Mouse (Mus musculus) retina, adult 2 months (tissue): Measurements from ENCODE around the gene Nucb1.
"Not testable (repeated sequence)": the region's sequence is repeated elsewhere in the genome, so short reads cannot be mapped to it uniquely, and the experiment has no call there.

Source experiments
- DNase-seq: peaks from one replicate; pipeline ENCODE4 v3.0.0-alpha.2; 2012; ENCODE audit warnings: low read depth, low spot score

The Nucb1 gene

DNA sequence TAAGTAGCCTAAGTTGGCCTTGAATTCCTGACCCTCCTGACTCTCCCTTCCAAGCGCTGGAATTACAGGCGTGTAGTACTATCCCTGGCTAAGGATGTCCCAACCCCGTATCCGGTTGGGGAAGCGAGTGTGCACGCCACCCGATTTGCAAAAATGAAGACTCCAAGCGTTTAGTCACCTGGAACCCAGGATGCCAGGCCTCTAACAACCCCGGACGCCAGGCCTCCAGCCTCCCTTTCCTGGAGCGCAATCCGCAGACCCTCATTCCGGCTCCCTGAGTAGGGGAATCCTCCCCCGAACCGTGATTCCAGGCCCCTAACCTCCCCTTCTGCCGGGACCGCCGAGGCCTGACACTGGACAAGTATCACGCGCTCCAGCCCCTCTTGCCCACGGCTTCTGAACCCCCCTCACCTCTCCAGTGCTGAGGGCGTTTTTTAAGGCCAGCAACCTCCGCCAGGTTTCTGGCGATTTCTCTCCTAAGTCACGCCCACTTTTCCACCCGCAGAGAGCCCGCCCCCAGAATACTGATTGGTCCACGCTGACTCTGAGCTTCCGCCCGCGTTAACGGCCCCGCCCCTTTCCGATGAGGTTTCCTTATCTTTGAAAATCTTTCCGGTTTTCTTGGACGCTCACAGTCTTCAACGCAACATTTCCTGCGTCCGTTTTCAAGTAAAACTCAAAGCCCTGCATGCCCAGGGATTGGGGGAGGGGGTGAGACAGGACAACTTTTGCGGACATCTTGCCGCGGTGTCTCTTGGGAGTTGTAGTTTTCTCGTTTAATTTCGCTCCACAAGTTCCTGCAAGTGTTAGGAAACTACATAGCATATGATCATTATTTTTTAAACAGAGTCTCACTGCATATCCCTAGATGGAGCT lies at the start of gene Nucb1:
TSS of gene Nucb1 (minus strand) at position 495 of the 876 bp plus-strand sequence.
- DNase-seq, result peak; percentile 73

GRCm38 (mm10) chr7:45558907-45559306 lies 48.7 kb upstream of the Nucb1 start:
- DNase-seq, result no peak

- DNase-seq, result no peak
Observed at GRCm38 (mm10) chr7:45555787-45556186, 45.6 kb upstream of the Nucb1 start.

DNA sequence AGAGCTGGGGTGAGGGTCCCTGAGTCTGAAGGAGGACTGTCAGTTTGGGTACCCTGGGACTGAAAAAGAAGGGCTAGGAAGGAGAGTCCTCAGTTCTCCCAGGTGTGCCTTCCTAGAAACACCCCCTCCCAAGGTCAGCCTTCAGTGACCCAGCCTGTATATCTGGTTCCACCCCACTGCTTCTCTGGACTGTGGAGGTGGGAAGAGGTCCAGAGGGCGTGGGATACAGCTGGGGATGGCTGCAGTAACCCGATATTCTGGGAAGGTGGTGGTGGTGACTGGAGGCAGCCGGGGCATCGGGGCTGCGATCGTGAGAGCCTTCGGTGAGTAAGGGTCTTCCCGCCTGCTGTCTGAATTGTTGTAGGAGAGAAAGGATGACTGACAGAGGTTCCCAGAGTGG lies 44.5 kb upstream of the Nucb1 start, which contains the start of gene Hsd17b14:
TSS of gene Hsd17b14 (plus strand) at position 150 of the 400 bp plus-strand sequence.
- DNase-seq, result no peak

- DNase-seq, result no peak
Observed at GRCm38 (mm10) chr7:45553990-45554389, 43.8 kb upstream of the Nucb1 start.

GRCm38 (mm10) chr7:45553519-45553918 lies 43.3 kb upstream of the Nucb1 start:
- DNase-seq, result no peak

- DNase-seq, result no peak
Observed at GRCm38 (mm10) chr7:45551512-45551883, 41.3 kb upstream of the Nucb1 start.

- no peak for DNase-seq
Observed at GRCm38 (mm10) chr7:45550821-45551511, 40.8 kb upstream of the Nucb1 start.

GRCm38 (mm10) chr7:45549641-45550436 lies 39.6 kb upstream of the Nucb1 start:
- DNase-seq, result no peak

DNA sequence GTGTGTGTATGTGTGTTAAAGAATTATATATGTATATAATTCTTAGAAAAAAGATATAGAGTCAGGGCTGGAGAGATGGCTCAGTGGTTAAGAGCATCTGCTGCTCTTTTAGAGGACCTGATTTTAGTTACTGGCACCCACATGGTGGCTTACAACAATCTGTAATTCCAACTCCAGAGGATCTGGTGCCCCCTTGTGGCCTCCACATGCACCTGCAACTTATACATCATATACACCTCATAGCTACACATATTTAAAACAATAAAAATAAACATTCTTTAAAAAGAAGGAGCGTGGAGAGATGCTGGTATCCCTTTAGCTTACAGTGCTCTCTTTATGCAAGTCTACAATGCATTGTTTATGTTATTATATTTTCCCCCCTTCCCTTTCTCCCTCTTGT lies 34.3 kb upstream of the Nucb1 start:
- DNase-seq, result no peak

- no peak for DNase-seq
Observed at GRCm38 (mm10) chr7:45540213-45540612, 30.0 kb upstream of the Nucb1 start.

DNA sequence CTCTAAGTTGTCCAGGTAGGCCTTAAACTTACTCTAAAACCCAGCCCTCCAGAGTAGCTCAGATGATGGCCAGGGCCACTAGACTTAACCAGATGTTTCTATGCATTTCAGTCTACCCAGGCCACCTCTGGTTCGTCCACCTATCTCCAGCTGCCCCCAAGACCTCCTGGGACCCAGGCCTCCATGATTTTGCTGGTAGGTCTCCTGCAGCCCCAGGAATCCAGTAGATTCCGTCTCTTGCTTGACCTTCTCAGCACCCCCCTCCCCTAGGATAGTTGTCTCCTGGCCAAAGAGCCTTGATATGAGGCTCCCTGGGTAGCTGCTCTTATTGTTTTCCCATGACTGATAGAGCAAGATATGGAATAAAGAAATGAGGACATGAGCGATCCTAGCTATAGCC lies 28.9 kb upstream of the Nucb1 start:
- DNase-seq, result no peak

GRCm38 (mm10) chr7:45538163-45539041 lies 28.2 kb upstream of the Nucb1 start:
- DNase-seq, result peak; percentile 53

- DNase-seq, result no peak
Observed at GRCm38 (mm10) chr7:45537602-45538001, 27.4 kb upstream of the Nucb1 start.

DNA sequence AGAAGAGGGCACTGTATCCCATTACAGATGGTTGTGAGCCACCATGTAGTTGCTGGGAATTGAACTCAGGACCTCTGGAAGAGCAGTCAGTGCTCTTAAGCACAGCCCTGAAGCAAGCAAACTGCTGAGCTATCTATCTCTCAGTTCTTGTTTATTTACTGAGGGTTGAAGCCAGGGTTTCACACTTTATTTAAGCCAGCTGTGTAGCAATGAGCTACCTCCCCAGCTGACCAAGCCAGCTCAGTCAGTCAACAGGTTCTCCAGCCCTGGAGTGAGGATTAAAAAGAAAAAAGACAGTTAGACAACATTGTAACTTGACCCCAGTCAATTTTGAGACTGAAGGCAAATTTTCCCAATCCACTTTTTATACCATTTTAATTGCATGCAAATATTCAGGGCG lies 25.5 kb upstream of the Nucb1 start:
- DNase-seq, result no peak

- DNase-seq, result no peak
Observed at GRCm38 (mm10) chr7:45530643-45531042, 20.4 kb upstream of the Nucb1 start.

GRCm38 (mm10) chr7:45529461-45529860 lies 19.3 kb upstream of the Nucb1 start:
- DNase-seq, result no peak

DNA sequence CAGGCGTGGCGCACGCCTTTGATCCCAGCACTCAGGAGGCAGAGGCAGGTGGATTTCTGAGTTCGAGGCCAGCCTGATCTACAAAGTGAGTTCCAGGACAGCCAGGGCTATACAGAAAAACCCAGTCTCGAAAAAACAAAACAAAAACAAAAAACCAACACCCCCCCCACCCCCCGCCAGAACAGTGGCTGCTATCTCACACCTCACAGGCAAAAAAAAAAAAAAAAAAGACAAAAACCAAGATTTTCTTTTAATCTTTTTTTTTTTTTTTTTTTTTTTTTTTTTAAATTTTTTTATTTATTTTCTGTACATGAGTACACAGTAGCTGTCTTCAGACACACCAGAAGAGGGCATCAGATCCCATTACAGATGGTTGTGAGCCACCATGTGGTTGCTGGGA lies 17.0 kb upstream of the Nucb1 start:
- DNase-seq, result not testable (repeated sequence)

- no peak for DNase-seq
Observed at GRCm38 (mm10) chr7:45526474-45527120, 16.4 kb upstream of the Nucb1 start.

DNA sequence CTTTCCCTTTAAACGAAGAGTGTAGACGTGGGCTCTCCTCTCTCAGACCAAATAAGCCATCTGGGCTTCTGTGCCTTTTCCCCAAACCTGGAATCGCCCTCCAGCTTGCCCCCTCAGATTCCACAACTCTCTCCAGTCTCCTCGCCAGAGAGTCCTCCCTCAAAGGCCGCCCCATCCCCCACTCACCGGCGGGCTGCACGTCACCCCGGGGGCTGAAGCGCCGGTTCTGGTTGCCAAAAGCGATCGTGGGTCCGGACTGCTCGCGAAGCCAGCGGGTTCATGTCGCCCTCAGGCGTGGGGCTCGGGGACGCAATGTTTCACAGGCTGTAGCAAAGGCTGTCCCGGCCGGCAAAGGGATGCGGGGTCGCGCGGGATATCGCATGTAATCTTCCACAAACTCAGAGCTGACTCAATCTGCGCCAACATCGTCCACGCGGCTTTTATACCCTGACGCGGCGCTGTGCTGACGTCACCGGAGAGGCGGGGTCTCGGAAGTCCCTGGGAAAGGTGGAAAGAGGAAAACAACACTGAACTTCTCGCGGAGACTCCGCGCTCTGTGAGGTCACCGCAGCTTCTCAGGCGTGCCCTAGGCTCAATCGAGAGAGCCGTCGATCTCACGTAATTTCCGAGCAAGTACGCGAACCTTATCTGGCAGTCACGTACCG lies 15.7 kb upstream of the Nucb1 start, which contains the start of the genes Ppp1r15a and Plekha4:
TSS of gene Ppp1r15a (minus strand) at position 460 of the 665 bp plus-strand sequence.
TSS of gene Plekha4 (plus strand) at position 522 of the 665 bp plus-strand sequence.
- DNase-seq, result peak; percentile 77
